Mouse (Mus musculus): ENCODE measurements around the gene Gm2056. TPM values are rescaled to one million over a fixed set of nuclear protein-coding genes. Genes with fewer than 3 reads are reported as not detected.

The Gm2056 gene
- not detected for polyA plus RNA-seq (2015; fragmentation: Illumina TruSeq; extraction: RNeasy Lipid Tissue Mini Kit (QIAGEN cat#74804); ENCODE audit: insufficient read depth, low read depth, low replicate concordance)

GRCm38 (mm10) chr12:88026704-88027103, at the start of gene Gm2056:
Gene Gm2056, plus strand, starts transcription at chr12:88027004.

GRCm38 (mm10) chr12:88011548-88011947, 15.3 kb upstream of the Gm2056 start, which contains the start of gene Gm2075:
Gene Gm2075, plus strand, starts transcription at chr12:88011848.

GRCm38 (mm10) chr12:88018671-88019070, 8.1 kb upstream of the Gm2056 start, which contains the start of gene Gm6803:
Gene Gm6803, minus strand, starts transcription at chr12:88018771.

Other genes with a start within 250 kb of the Gm2056 start
- gene Gm21936, start 231.5 kb upstream of the Gm2056 start, polyA plus RNA-seq (2015; fragmentation: Illumina TruSeq; extraction: RNeasy Lipid Tissue Mini Kit (QIAGEN cat#74804); ENCODE audit: insufficient read depth, low read depth, low replicate concordance) = not detected
- gene BB287469, start 210.4 kb upstream of the Gm2056 start, polyA plus RNA-seq (2015; fragmentation: Illumina TruSeq; extraction: RNeasy Lipid Tissue Mini Kit (QIAGEN cat#74804); ENCODE audit: insufficient read depth, low read depth, low replicate concordance) = not detected
- not detected for gene Gm2001, start 184.7 kb upstream of the Gm2056 start, polyA plus RNA-seq (2015; fragmentation: Illumina TruSeq; extraction: RNeasy Lipid Tissue Mini Kit (QIAGEN cat#74804); ENCODE audit: insufficient read depth, low read depth, low replicate concordance)
- gene Gm2016, start 152.9 kb upstream of the Gm2056 start, polyA plus RNA-seq (2015; fragmentation: Illumina TruSeq; extraction: RNeasy Lipid Tissue Mini Kit (QIAGEN cat#74804); ENCODE audit: insufficient read depth, low read depth, low replicate concordance) = not detected
- gene Gm2022, start 131.6 kb upstream of the Gm2056 start, polyA plus RNA-seq (2015; fragmentation: Illumina TruSeq; extraction: RNeasy Lipid Tissue Mini Kit (QIAGEN cat#74804); ENCODE audit: insufficient read depth, low read depth, low replicate concordance) = not detected
- gene Gm2035, start 107.1 kb upstream of the Gm2056 start, polyA plus RNA-seq (2015; fragmentation: Illumina TruSeq; extraction: RNeasy Lipid Tissue Mini Kit (QIAGEN cat#74804); ENCODE audit: insufficient read depth, low read depth, low replicate concordance) = not detected
- not detected for gene Gm2042, start 72.9 kb upstream of the Gm2056 start, polyA plus RNA-seq (2015; fragmentation: Illumina TruSeq; extraction: RNeasy Lipid Tissue Mini Kit (QIAGEN cat#74804); ENCODE audit: insufficient read depth, low read depth, low replicate concordance)
- gene Gm2075, start 15.2 kb upstream of the Gm2056 start, polyA plus RNA-seq (2015; fragmentation: Illumina TruSeq; extraction: RNeasy Lipid Tissue Mini Kit (QIAGEN cat#74804); ENCODE audit: insufficient read depth, low read depth, low replicate concordance) = not detected
- gene Gm6803, start 8.2 kb upstream of the Gm2056 start, polyA plus RNA-seq (2015; fragmentation: Illumina TruSeq; extraction: RNeasy Lipid Tissue Mini Kit (QIAGEN cat#74804); ENCODE audit: insufficient read depth, low read depth, low replicate concordance) = not detected
- gene Gm16368, start 56.7 kb downstream of the Gm2056 start, polyA plus RNA-seq (2015; fragmentation: Illumina TruSeq; extraction: RNeasy Lipid Tissue Mini Kit (QIAGEN cat#74804); ENCODE audit: insufficient read depth, low read depth, low replicate concordance) = not detected
- not detected for gene Gm10436, start 155.1 kb downstream of the Gm2056 start, polyA plus RNA-seq (2015; fragmentation: Illumina TruSeq; extraction: RNeasy Lipid Tissue Mini Kit (QIAGEN cat#74804); ENCODE audit: insufficient read depth, low read depth, low replicate concordance)
- not detected for gene Gm8332, start 223.1 kb downstream of the Gm2056 start, polyA plus RNA-seq (2015; fragmentation: Illumina TruSeq; extraction: RNeasy Lipid Tissue Mini Kit (QIAGEN cat#74804); ENCODE audit: insufficient read depth, low read depth, low replicate concordance)
- gene Gm5662, start 247.5 kb downstream of the Gm2056 start, polyA plus RNA-seq (2015; fragmentation: Illumina TruSeq; extraction: RNeasy Lipid Tissue Mini Kit (QIAGEN cat#74804); ENCODE audit: insufficient read depth, low read depth, low replicate concordance) = not detected

Measured in pancreas, adult 10 weeks (tissue).